Mouse (Mus musculus) kidney, adult 2 months (tissue): Measurements from ENCODE around the gene Trak1. TPM values are rescaled to one million over a fixed set of nuclear protein-coding genes. Genes with fewer than 3 reads are reported as not detected.

Experiments used
- DNase-seq: peaks from one replicate; pipeline ENCODE4 v3.0.0; 2021
- H3K27ac ChIP-seq: fragments of 200-500 bp; 2 replicates; pipeline ENCODE4 v1.5.1; 2012; ENCODE audit warnings: low read depth, low read length, control low read depth, inconsistent platforms; ENCODE audit not compliant: insufficient read depth
- H3K27me3 ChIP-seq: fragments of 200-500 bp; replicated peaks from 2 replicates; pipeline ENCODE4 v1.6.1; 2012; ENCODE audit warnings: mild to moderate bottlenecking, moderate library complexity, low read length, inconsistent platforms; ENCODE audit not compliant: control insufficient read depth, insufficient read depth
- H3K36me3 ChIP-seq: fragments of 200-500 bp; 2 replicates; pipeline ENCODE4 v1.6.1; 2012; ENCODE audit warnings: mild to moderate bottlenecking, moderate library complexity, low read length, inconsistent platforms; ENCODE audit not compliant: control insufficient read depth, insufficient read depth
- H3K4me1 ChIP-seq: fragments of 200-500 bp; 2 replicates; pipeline ENCODE4 v1.6.1; 2011; ENCODE audit warnings: low read length; ENCODE audit not compliant: control insufficient read depth, insufficient read depth
- H3K4me3 ChIP-seq: fragments of 200-500 bp; 2 replicates; pipeline ENCODE4 v1.5.1; 2011; ENCODE audit warnings: mild to moderate bottlenecking, low read depth, low read length, control low read depth; ENCODE audit not compliant: insufficient read depth
- CTCF ChIP-seq: fragments of 200-500 bp; conservative IDR thresholded peaks from 2 replicates; pipeline ENCODE4 v1.5.1; 2011; ENCODE audit warnings: low read depth, mild to moderate bottlenecking, control low read depth, low read length, moderate library complexity, mixed read lengths; ENCODE audit not compliant: insufficient read depth, insufficient read length
- POLR2A ChIP-seq: fragments of 200-500 bp; IDR thresholded peaks from one replicate; pipeline ENCODE4 v1.6.1; 2011; ENCODE audit warnings: low read depth, low read length, control low read depth
- WGBS: fragments of 180-500 bp; shearing (Covaris S2); methylation state at CpG from one replicate; pipeline ENCODE4 v1.1.7; 2018; 5-methylcytosine and 5-hydroxymethylcytosine counted together
- polyA plus RNA-seq: library from polyadenylated mRNA; depleted of rRNA; stranded (reverse); fragments of >200 nt; gene quantifications from 2 replicates; pipeline ENCODE4 v1.2.3, GENCODE M21; 2012

The Trak1 gene
- polyA plus RNA-seq, 1 experiment, result 65.1 TPM

- Histone ChIP-seq H3K36me3 (peaks cover 7% of the 10 kb centered on the region), H3K27me3 (no peaks in the 10 kb centered on the region), H3K4me3 (no peak overlapping the region), H3K27ac (no peak overlapping the region), H3K4me1 (no peaks in the 10 kb centered on the region)
- no peak for DNase-seq
- TF ChIP-seq CTCF (no peak), POLR2A (no peak)
- WGBS, result 91% methylated on average over 3 of the region's 3 CpGs
These were observed 157.6 kb downstream of the Trak1 start for GRCm38 (mm10) chr9:121454891-121455290.

- H3K36me3 ChIP-seq, result peaks cover 9% of the 10 kb centered on the region
- no peak for DNase-seq
- 87% methylated on average over 13 of the region's 13 CpGs for WGBS
- TF ChIP-seq POLR2A (no peak), CTCF (no peak)
- no peaks in the 10 kb centered on the region for H3K4me1 ChIP-seq
- no peak overlapping the region for H3K4me3 ChIP-seq
- no peaks in the 10 kb centered on the region for H3K27me3 ChIP-seq
- no peak overlapping the region for H3K27ac ChIP-seq
These were observed 159.6 kb downstream of the Trak1 start for GRCm38 (mm10) chr9:121456739-121457515.

GRCm38 (mm10) chr9:121458466-121458865 lies 161.2 kb downstream of the Trak1 start:
- H3K27me3 ChIP-seq, result no peaks in the 10 kb centered on the region
- peak; percentile 41 for DNase-seq
- 34% methylated on average over 8 of the region's 8 CpGs for WGBS
- no peak overlapping the region for H3K27ac ChIP-seq
- H3K4me1 ChIP-seq, result no peaks in the 10 kb centered on the region
- no peak overlapping the region for H3K4me3 ChIP-seq
- TF ChIP-seq POLR2A (no peak), CTCF (peak; percentile 78)
- H3K36me3 ChIP-seq, result peaks cover 9% of the 10 kb centered on the region

GRCm38 (mm10) chr9:121459950-121460349 lies 162.6 kb downstream of the Trak1 start:
- TF ChIP-seq POLR2A (no peak), CTCF (no peak)
- no peak for DNase-seq
- WGBS, result 17% methylated on average over 2 of the region's 2 CpGs
- Histone ChIP-seq H3K4me3 (no peak overlapping the region), H3K27ac (no peak overlapping the region), H3K36me3 (peaks cover 4% of the 10 kb centered on the region; the same call in 1 of the 2 replicates), H3K27me3 (no peaks in the 10 kb centered on the region), H3K4me1 (no peaks in the 10 kb centered on the region)

GRCm38 (mm10) chr9:121460527-121460926 lies 163.2 kb downstream of the Trak1 start:
- no peak overlapping the region for H3K27ac ChIP-seq
- no peak overlapping the region for H3K4me3 ChIP-seq
- H3K36me3 ChIP-seq, result peaks cover 4% of the 10 kb centered on the region; the same call in 1 of the 2 replicates
- DNase-seq, result no peak
- no peaks in the 10 kb centered on the region for H3K27me3 ChIP-seq
- no peaks in the 10 kb centered on the region for H3K4me1 ChIP-seq
- 59% methylated on average over 16 of the region's 16 CpGs for WGBS
- no peak for TF ChIP-seq CTCF
- TF ChIP-seq POLR2A, result no peak

- H3K27me3 ChIP-seq, result no peaks in the 10 kb centered on the region
- no peak overlapping the region for H3K27ac ChIP-seq
- TF ChIP-seq POLR2A, result no peak
- no peak for TF ChIP-seq CTCF
- 73% methylated on average over 11 of the region's 11 CpGs for WGBS
- H3K4me3 ChIP-seq, result no peak overlapping the region
- peaks cover 5% of the 10 kb centered on the region for H3K36me3 ChIP-seq
- no peaks in the 10 kb centered on the region for H3K4me1 ChIP-seq
- DNase-seq, result no peak
These were observed 170.2 kb downstream of the Trak1 start for GRCm38 (mm10) chr9:121467460-121467859.

- no peak for DNase-seq
- Histone ChIP-seq H3K27me3 (no peaks in the 10 kb centered on the region), H3K36me3 (peaks cover 5% of the 10 kb centered on the region), H3K27ac (no peak overlapping the region), H3K4me3 (no peak overlapping the region), H3K4me1 (no peaks in the 10 kb centered on the region)
- 83% methylated on average over 6 of the region's 6 CpGs for WGBS
- TF ChIP-seq POLR2A, result no peak
- no peak for TF ChIP-seq CTCF
These were observed 172.4 kb downstream of the Trak1 start for GRCm38 (mm10) chr9:121469711-121470110.

GRCm38 (mm10) chr9:121474771-121475170 lies 177.5 kb downstream of the Trak1 start:
- 88% methylated on average over 5 of the region's 5 CpGs for WGBS
- Histone ChIP-seq H3K36me3 (no peaks in the 10 kb centered on the region; the same call in 1 of the 2 replicates), H3K27me3 (no peaks in the 10 kb centered on the region), H3K27ac (no peak overlapping the region), H3K4me1 (no peaks in the 10 kb centered on the region), H3K4me3 (no peak overlapping the region)
- peak; percentile 37 for TF ChIP-seq CTCF
- no peak for TF ChIP-seq POLR2A
- no peak for DNase-seq
